Mouse (Mus musculus) layer of hippocampus, adult 2 months (tissue): ENCODE results near the gene Zfyve21. TPM values are rescaled to one million over a fixed set of nuclear protein-coding genes. Genes with fewer than 3 reads are reported as not detected.
A peak's percentile ranks its signal among the peaks of the same experiment; 100 is the strongest.

ENCODE experiments used
- DNase-seq, 2 experiments: peaks; one replicate each; pipeline ENCODE4 v3.0.0; 2022; ENCODE audit warnings: low spot score in 2 of 2
- H3K27ac ChIP-seq: fragments of 200-600 bp; 2 replicates; pipeline ENCODE4 v1.8.1; 2022
- H3K4me3 ChIP-seq: fragments of 200-600 bp; 2 replicates; pipeline ENCODE4 v1.8.1; 2022; ENCODE audit warnings: mild to moderate bottlenecking
- CTCF ChIP-seq: fragments of 200-600 bp; conservative IDR thresholded peaks from 2 replicates; pipeline ENCODE4 v1.8.1; 2022; ENCODE audit warnings: antibody characterized with exemption, mild to moderate bottlenecking, moderate library complexity
- total RNA-seq, 2 experiments: library from RNA; stranded (reverse); gene quantifications; 2 replicates each; pipeline ENCODE4 v1.2.3; 2021

The Zfyve21 gene
- total RNA-seq, 2 experiments from 2014 or later, result 20.0 to 20.6 TPM

DNA sequence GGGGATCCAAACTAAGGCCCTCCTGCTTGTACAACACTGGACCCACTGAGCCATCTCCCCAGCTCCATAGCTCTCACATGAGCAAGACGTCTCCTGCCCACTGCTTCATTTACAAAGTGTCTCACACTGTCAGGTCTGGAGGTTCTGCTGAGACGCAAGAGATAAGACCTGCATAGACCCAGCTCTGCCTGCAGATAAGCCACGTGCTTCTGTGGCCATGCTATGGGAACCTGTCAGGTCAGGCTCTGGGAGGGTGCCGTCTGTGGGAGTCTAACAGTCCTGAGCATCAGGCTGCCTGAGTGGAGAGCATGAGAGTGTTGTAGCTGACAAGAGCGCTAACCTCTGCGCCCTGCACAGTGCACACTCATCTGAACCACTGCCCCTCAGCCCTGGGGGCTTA lies 27.0 kb upstream of the Zfyve21 start:
- H3K4me3 ChIP-seq, result no peak overlapping the region
- no peak overlapping the region for H3K27ac ChIP-seq
- DNase-seq, result no peak
- no peak for TF ChIP-seq CTCF

- DNase-seq, result no peak
- H3K4me3 ChIP-seq, result no peak overlapping the region
Measured at GRCm38 (mm10) chr12:111790090-111790489, 23.9 kb upstream of the Zfyve21 start.

GRCm38 (mm10) chr12:111790631-111791030 lies 23.3 kb upstream of the Zfyve21 start:
- no peak for DNase-seq
- no peak for TF ChIP-seq CTCF
- peak overlapping the region; percentile 83 for H3K27ac ChIP-seq
- no peak overlapping the region for H3K4me3 ChIP-seq

More at GRCm38 (mm10) chr12:111790090-111790489, 23.9 kb upstream of the Zfyve21 start:
- H3K27ac ChIP-seq, result peak overlapping the region; percentile 83; the same call in 1 of the 2 replicates
- TF ChIP-seq CTCF, result no peak

- no peak for DNase-seq
- Histone ChIP-seq H3K27ac (peak overlapping the region; percentile 83), H3K4me3 (no peak overlapping the region)
- no peak for TF ChIP-seq CTCF
Measured at GRCm38 (mm10) chr12:111791474-111792104, 22.4 kb upstream of the Zfyve21 start.

DNA sequence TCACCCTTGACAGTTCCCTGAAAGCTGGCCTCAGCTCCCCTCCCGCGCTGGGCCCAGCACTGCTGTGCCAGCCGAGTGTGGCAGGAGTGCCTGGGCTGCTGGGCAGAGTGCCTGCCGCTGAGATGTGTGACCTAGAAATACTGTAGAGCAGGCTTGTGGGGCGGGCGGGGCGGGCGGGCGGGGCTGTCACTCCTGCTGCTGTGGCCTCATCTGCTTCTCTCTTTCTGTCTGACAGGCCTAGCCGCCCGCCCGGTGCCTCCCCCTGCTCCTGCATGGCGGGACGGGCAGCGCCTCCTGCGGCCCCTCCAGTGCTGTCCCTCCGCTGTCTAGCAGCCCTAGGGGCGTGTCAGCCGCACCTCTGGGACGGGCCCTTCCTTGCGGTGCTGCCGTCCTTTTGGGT lies 19.9 kb upstream of the Zfyve21 start:
- no peak overlapping the region for H3K4me3 ChIP-seq
- peak in 1 of 2 experiments; percentile 37 for DNase-seq
- H3K27ac ChIP-seq, result peak overlapping the region; percentile 75
- no peak for TF ChIP-seq CTCF

DNA sequence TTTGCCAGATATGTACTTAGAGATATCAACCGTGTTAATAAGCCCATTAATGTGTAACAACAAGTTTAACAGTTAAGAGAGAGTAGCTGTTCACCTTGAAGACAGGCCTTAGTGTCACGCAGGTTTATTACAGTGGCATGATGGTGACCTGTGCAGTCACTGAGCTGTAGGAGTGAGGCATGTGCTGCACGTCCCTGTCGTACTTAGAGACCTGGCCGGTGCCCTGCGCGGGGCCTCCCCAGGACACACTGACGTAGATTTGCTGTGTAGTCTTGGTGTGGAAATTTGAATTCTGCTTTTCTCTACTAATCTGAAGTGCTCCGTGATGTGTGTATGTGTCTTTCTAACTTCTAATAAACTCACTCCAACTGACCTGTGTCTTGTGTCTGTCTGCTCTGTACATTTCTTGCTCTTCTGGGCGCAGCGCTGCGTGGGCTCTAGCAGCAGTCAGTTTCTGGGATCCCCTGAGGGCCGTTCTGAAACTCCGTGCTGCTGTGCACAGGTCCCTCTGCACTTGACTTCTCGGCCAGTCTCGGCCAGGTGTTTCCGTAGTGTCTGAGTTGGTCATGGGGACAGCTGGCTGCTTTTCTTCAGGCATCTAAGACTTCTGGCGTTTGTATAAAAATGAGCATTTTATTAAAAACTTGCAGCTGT lies 19.3 kb upstream of the Zfyve21 start:
- TF ChIP-seq CTCF, result no peak
- no peak for DNase-seq
- Histone ChIP-seq H3K27ac (peak overlapping the region; percentile 75), H3K4me3 (no peak overlapping the region)

- H3K27ac ChIP-seq, result peak overlapping the region; percentile 75
- H3K4me3 ChIP-seq, result no peak overlapping the region
- DNase-seq, result no peak
- no peak for TF ChIP-seq CTCF
Measured at GRCm38 (mm10) chr12:111795180-111795895, 18.6 kb upstream of the Zfyve21 start.

GRCm38 (mm10) chr12:111797251-111797650 lies 16.7 kb upstream of the Zfyve21 start:
- no peak overlapping the region for H3K4me3 ChIP-seq
- no peak for DNase-seq
- no peak for TF ChIP-seq CTCF
- H3K27ac ChIP-seq, result 0 out of 2 replicates have a peak overlapping the region, but pooled peaks have one; percentile 18

GRCm38 (mm10) chr12:111798493-111798892 lies 15.5 kb upstream of the Zfyve21 start:
- no peak for DNase-seq
- TF ChIP-seq CTCF, result no peak
- no peak overlapping the region for H3K27ac ChIP-seq
- no peak overlapping the region for H3K4me3 ChIP-seq

- no peak for DNase-seq
- H3K27ac ChIP-seq, result no peak overlapping the region
- no peak for TF ChIP-seq CTCF
- H3K4me3 ChIP-seq, result no peak overlapping the region
Measured at GRCm38 (mm10) chr12:111800459-111801183, 13.3 kb upstream of the Zfyve21 start.

GRCm38 (mm10) chr12:111803538-111803937 lies 10.4 kb upstream of the Zfyve21 start:
- Histone ChIP-seq H3K4me3 (no peak overlapping the region), H3K27ac (no peak overlapping the region)
- DNase-seq, result no peak
- TF ChIP-seq CTCF, result no peak

- no peak for TF ChIP-seq CTCF
- no peak for DNase-seq
- Histone ChIP-seq H3K4me3 (peak overlapping the region; percentile 38; the same call in 1 of the 2 replicates), H3K27ac (peak overlapping the region; percentile 93)
Measured at GRCm38 (mm10) chr12:111808775-111809174, 5.2 kb upstream of the Zfyve21 start.

DNA sequence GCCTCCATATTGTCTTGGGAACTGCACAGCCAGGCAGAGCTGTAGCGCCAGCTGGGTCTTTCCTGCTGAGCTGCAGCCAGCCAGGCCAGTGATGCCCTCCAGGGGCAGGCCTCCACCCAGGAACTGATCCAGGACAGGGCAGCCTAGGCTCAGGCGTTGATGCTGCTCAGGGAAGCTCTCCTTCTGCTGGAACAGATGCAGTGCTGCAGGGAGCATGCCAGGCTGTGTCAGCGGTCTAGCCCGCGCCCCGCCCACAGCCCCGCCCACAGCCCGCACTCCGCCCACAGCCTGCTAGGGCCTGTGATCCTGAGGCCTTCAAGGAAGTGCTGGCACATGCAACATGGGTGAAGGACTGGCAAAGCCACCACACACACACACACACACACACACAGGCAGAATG lies 4.2 kb upstream of the Zfyve21 start:
- H3K4me3 ChIP-seq, result peak overlapping the region; percentile 38
- peak; percentile 58 for TF ChIP-seq CTCF

More for the DNA sequence above, 4.2 kb upstream of the Zfyve21 start:
- DNase-seq, result peak; percentile 54 to 68
- H3K27ac ChIP-seq, result peak overlapping the region; percentile 93
